Mouse (Mus musculus) hematopoietic multipotent progenitor cell, adult 10-12 weeks (in vitro differentiated cells): Measurements from ENCODE around the gene Susd2. TPM values are rescaled to one million over a fixed set of nuclear protein-coding genes. Genes with fewer than 3 reads are reported as not detected.

Experiments
- polyA plus RNA-seq: library from polyadenylated mRNA; stranded (reverse); fragments of >175 nt; gene quantifications from 2 replicates; pipeline ENCODE4 v1.2.3, GENCODE M21; 2012; ENCODE audit warnings: low replicate concordance

The Susd2 gene
- 1.9 and 4.0 TPM in 2 replicates for polyA plus RNA-seq

DNA sequence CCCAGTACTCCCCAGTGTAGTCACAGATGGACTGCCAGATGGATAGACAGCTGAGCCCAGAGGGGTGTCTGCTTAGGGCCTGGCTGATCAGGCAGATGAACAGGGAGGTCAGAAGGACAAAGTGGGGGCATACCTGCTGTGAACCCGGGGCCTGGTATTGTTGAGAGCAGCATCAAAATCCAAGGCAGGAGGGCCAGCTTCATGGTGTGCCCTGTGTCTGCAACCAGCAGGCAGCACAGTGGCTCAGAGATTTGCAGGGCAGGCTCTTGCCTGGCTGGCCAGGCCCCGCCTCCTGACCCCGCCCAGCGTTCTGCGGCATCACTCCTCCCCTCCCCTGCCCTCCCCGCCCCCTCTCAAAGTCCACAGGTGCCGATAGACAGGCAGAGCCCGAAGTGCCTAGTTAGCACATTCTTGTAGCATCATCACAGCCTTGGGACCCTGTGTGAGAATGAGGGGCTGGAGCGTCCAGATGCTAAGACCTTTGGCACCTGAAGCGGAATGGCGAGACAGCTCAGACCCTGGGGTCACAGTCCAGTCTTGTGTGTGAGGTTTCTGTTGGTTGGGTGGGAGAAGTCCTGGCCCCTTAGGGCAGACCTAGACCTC, at the start of gene Susd2:
TSS of gene Susd2 (minus strand) at position 268 of the 603 bp plus-strand sequence.

DNA sequence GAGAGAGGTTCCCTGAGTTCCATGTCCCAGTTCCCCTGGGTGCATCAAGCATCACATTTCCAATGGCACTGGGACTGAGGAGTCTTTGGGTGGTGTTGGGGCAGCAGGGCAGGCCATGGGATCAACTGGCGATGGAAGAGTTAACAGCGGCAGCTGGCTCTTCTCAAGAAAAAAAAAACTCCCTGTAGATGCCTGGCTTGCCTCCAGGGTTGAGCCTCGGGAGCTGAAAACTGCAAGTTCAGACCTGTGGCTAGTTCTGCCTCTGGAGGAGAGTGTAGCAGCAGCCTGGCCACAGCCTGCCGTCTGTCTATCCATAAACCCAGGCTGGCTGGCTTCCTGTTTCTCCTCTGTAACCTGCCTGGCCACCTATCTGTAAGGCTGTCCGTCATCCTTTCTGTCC, 54.7 kb downstream of the Susd2 start, which contains the start of gene Ggt5:
TSS of gene Ggt5 (plus strand) at position 212 of the 400 bp plus-strand sequence.

Other genes with a start within 250 kb of the Susd2 start
- 1.2 and 1.4 TPM in 2 replicates for gene Upb1, start 242.9 kb downstream of the Susd2 start, polyA plus RNA-seq
- gene Snrpd3, start 126.5 kb downstream of the Susd2 start, polyA plus RNA-seq: 4.3 and 17.5 TPM in 2 replicates
- 47.0 and 47.6 TPM in 2 replicates for gene Gucd1, start 126.0 kb downstream of the Susd2 start, polyA plus RNA-seq
- gene Lrrc75b, start 83.7 kb downstream of the Susd2 start, polyA plus RNA-seq: 1.7 and 3.1 TPM in 2 replicates
- 0.73 and 4.3 TPM in 2 replicates for gene Ggt1, start 82.4 kb downstream of the Susd2 start, polyA plus RNA-seq
- gene Ggt5, start 54.7 kb downstream of the Susd2 start, polyA plus RNA-seq: 15.6 and 34.5 TPM in 2 replicates
- 98.3 and 104 TPM in 2 replicates for gene Cabin1, start 120.3 kb upstream of the Susd2 start, polyA plus RNA-seq
- gene Ddt, start 129.4 kb upstream of the Susd2 start, polyA plus RNA-seq: 15.5 and 82.1 TPM in 2 replicates
- not detected in 2 replicates for gene Gm20441, start 136.9 kb upstream of the Susd2 start, polyA plus RNA-seq
- gene Gstt3, start 137.4 kb upstream of the Susd2 start, polyA plus RNA-seq: 1.3 and 1.8 TPM in 2 replicates
- gene Gstt1, start 154.6 kb upstream of the Susd2 start, polyA plus RNA-seq: 0.63 and 2.4 TPM in 2 replicates
- gene Gstt4, start 178.5 kb upstream of the Susd2 start, polyA plus RNA-seq: not detected in 2 replicates
- gene Gstt2, start 193.4 kb upstream of the Susd2 start, polyA plus RNA-seq: 11.9 and 17.2 TPM in 2 replicates
- 301 and 511 TPM in 2 replicates for gene Mif, start 216.2 kb upstream of the Susd2 start, polyA plus RNA-seq
- gene Derl3, start 249.4 kb upstream of the Susd2 start, polyA plus RNA-seq: 204 and 543 TPM in 2 replicates